Mouse (Mus musculus) granulocyte monocyte progenitor cell, adult 5-6 weeks (primary cell): ENCODE data around the gene B3gat2. TPM values are rescaled to one million over a fixed set of nuclear protein-coding genes. Genes with fewer than 3 reads are reported as not detected.

ENCODE experiments used
- ATAC-seq: replicated peaks from 2 replicates; pipeline ENCODE4 v1.8.0; 2016; ENCODE audit warnings: mild to moderate bottlenecking, moderate TSS enrichment, inconsistent platforms; ENCODE audit not compliant: poor library complexity, severe bottlenecking
- total RNA-seq, 2 experiments: library from RNA; stranded (forward) in 1 of 2; stranded (reverse) in 1 of 2; fragments of 200-712, 200-1000 nt in 1 of 2; fragments of >200 nt in 1 of 2; fragmentation: Nextera tagmentation in 1 of 2; gene quantifications; 2 replicates each; pipeline ENCODE4 v1.2.3; 2014 to 2017

The B3gat2 gene
- total RNA-seq (2014; fragmentation: Nextera tagmentation) (not detected in 2 replicates), total RNA-seq (2017) (not detected in 2 replicates)

DNA sequence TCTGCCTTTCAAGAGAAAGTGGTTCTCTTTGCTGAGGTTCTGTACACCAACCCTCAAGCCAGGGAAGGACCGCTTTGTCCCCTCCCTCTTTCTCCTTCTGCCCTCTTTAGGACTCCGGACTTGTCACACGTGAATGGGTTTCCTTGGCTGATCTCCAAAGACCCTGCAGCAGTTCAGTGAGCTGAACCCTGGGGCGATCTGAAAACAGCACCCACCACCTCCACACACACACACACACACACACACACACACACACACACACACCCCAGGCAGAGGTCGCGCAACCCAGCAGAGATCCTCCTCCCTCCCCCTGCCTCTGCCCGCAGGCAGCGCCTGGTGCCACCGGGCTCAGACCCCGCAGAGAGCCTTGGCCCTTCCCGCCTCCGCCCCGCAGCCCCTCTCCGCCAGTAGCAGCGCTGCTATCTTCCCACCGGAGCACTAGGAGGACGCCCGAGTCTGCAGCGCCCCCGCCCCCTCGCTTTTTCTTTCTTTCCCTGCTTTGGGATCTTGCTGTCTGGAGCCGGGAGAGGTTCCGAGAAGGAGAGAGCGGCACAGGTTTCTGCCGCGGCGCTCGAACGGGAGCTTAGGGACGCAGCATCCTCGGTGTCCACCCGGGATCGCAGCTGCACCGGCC, at the start of gene B3gat2:
Gene B3gat2, plus strand, starts transcription at position 252 of the 634 bp plus-strand sequence.
- ATAC-seq, result peak; percentile 23; the same call in 1 of the 2 replicates

DNA sequence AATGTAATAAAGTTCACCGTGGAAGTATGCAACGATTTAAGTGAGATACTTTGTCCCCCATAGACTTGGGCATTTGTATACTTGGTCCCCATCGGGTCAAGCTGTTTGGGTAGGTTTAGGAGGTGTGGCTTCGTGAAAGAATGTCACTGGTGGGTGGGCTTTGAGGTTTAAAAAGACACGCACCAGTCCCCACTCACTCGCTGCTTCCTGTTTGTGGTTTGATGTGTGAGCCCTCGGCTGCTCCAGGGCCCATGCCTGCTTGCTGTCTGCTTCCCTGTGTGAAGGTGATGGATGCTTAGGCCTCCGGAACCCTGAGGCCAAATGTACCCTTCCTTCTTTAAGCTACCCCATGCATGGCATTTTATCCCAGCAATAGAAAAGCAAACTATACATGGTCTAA, 41.2 kb upstream of the B3gat2 start:
- no peak for ATAC-seq

DNA sequence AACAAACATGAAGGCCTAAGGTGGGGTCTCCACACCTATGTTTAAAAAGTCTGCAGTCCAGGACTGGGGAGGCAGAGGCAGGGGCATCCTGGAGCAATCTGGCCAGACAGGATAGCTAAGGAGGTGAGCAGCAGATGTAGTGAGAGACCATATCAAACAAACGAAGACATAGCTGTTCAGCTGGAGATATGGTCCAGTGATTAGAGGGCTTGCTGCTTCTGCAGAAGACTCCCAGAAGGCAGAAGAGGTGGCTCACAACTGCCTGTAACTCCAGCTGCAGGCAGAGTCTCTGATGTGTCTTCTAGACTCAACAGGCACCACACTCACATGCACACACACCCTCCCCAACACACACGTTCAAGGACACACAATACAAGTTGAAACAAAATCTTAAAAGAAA, 40.5 kb upstream of the B3gat2 start:
- ATAC-seq, result no peak

DNA sequence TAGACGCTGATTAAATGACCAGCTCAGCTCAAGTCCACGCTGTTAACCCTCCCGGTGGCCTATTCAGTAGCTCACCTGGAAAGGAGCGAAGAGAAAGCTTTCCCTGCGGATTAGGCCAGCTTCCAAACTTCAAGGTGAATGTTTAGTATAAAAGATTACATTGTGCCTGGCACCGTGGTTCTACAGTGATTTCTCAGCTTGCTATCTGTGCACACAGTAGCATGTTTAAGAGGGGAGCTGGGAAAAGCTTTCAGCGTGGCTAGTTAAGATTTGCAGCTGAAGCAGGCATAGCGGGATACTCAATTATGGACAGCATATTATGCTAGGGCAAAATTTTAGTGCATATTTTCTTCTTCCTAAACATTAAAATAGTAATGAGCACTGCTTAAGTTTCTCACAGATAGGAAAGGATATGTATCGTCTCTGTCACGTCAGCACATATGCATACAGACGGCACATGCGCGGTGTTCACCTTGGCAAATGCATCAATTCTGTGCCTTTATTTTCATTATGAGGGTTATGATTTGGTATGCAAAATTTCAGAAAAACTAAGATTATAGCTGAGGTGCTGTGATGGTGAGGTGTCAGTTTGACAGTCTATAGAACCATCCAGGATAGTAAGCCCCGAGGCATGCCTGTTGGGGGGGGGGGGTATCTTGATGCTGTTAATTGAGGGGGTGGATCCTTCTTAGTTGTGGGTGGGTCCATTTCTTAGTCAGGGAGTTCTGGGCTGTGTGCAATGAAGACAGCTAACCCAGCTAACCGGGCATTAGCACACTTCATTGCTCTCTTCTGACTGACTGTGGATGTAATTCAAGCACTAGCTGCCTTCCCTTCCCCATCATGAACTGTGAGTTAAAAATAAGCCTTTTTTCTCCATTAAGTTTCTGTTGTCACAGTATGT, 38.8 kb upstream of the B3gat2 start:
- ATAC-seq, result no peak

DNA sequence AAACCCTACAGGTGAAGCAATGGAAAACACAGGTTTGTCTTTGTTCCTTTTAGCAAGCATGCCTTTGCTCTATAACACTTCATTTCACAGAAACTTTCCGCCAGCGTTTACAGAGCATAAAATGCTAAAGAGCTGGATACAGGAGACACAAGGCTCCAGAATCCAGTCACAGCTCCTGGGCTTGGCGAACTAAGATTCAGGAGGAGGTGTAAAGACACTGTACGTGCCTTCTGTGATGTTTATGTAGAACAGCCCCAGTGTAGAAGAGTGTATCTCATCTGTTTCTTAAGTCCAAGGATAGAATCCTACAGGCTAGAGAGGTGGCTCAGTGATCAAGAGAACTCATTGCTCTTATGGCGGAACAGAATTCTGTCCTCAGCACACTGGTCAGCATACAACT, 30.2 kb upstream of the B3gat2 start:
- ATAC-seq, result no peak

DNA sequence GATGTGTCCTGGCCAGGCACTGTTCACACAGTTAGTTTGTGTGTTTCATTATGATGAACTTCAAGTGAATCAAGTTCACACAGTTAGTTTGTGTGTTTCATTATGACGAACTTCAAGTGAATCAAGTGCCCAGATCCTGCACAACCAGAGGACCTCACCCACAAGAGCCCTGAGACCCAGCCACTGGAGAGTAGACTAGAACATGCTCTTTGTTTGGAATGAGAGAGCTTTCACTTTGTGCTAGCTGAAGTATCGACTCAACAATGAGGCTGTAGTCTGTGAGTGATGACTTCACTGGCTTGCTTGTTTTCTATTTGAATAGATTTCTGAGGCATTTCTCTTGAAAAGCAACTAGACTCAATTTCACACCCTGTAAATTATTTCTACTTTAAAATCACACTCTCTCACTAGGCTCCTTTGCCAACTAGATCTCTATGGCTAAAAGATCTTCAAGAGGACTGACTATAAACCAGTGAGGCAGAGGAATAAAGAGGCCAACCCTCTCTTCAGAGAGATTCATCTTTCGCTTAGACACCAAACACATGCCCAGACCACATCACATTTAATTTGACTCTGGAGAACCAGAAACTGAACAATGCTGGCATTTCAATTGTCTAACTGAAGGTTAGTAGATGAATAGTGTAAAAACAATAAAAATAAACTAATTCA, 10.6 kb upstream of the B3gat2 start:
- no peak for ATAC-seq

DNA sequence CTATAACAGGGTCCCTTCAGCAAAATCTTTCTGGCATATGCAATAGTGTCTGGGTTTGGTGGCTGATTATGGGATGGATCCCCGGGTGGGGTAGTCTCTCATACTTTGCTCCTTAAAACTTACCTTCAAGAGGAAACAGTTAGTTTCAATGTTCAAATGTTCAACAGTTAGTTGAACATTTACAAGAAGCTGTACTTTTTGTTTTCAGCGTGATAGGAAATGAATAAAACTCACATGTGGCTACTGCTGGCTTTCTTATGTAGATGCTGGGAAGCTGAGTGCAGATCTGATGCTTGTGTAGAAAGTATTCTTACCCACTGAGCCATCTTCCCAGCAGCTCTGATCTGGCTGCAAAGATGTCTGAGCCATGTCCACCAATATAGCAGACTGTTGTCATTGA, 8.5 kb upstream of the B3gat2 start:
- ATAC-seq, result no peak

DNA sequence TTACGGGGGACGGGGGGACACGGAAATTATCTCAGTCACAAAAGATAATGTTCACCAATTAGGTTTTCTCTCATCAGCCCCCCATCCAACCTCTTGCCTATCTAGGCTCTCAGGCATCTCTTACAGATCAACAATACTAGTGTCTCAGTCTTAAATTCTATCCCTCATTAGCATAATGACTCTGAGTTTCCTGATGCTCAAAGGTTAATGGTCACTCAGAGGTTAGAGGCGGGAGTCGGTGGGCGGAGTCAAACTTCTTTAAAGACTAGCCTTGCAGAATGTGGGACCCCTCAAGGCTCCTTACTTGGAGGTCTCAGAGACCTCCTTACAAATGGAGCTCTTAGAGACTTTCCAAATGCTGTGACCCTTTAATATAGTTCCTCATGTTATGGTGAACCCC, 8.0 kb upstream of the B3gat2 start:
- ATAC-seq, result no peak

DNA sequence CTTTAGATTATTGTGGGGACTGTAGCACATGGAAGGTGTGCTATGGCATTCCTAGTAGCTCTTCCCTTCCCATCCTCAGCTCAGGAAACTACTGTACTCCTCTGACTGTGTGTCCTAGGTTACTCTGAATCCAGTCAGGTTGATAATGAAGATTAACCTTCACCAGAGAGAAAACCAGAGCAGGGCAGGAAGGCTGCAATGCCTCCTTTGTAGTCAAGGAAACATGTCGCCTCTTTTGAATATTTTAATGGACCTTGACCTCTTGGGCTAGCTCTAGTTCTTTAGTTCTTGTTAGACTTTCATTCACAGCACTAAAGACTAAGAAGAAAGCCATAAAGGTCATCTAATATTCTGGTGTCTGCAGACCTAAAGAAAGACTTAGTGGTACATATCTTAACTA, 7.2 kb upstream of the B3gat2 start:
- ATAC-seq, result no peak

DNA sequence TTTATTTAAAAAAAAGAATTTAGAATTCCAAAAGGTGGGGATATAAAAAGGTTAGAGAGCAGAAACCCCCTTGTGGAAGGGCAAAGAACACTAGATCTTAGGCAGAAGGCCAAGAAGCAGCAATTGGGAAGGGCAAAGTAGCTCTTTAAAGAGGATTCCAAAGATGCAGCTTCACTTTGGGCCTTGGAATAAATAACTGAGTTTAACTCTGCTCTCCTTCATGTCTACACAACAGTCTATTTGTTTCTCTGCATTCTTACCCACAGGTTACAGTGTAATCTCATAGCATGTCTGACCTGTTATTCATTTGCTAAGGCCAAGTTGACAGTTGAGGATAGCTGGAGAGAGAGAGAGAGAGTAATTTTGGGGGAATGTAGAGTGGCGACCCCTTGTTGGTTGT, 6.6 kb upstream of the B3gat2 start:
- ATAC-seq, result no peak

DNA sequence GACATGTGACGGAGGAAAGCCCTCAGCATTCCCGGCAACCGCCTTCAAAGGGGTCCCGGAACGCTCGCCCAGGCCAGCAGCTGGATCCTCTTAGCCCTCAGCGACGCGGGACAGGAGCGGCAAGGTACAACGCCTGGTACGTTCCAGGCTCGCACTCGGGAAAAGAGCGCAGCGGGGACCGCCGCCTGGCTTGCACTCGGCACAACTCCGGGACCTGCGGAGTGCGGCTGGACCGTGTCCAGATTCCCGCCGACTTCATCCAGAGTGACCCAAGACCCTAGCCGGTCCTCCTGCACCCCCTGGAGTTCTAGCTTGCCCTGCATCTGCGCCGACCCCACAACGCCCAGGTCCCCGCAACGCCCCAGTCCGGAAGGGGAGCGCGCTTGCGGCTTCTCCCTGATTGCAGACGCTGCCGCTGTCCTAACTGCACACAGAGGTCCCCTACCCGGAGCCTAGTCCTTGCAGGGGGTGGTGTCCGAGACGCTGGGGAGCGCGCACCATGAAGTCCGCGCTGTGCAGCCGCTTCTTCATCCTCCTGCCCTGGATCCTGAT, 659 bp downstream of the B3gat2 start:
- peak; percentile 36 for ATAC-seq

DNA sequence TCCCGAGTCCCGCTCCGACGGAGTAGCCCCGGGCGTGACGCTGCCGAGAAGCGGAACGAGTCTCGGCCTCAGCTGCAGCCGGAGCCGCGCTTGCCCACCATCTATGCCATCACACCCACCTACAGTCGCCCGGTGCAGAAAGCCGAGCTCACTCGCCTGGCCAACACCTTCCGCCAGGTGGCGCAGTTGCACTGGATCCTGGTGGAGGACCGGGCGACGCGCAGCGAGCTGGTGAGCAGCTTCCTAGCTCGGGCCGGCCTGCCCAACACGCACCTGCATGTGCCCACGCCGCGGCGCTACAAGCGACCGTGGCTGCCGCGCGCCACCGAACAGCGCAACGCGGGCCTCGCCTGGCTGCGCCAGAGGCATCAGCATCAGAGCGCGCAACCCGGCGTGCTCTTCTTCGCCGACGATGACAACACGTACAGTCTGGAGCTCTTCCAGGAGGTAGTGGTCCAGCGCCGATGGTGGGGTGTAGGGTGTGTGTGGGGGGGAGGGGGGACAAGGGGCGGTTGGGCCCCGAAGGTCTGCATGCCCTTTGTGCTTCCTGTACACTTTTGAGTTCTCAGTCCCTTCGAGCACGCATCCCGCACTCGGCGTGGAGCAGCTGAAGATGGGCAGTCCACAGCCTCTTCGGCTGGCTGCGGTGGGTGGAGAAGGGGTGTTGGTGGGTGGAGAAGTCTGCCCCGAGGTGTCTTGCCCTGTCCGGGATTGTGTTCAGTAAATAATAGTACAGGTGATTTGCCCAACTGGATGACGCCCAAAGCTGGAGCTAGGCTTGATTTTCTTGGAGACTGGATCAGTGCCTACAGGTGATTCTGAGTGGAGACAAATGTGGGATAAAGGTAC, 1.5 kb downstream of the B3gat2 start:
- ATAC-seq, result peak; percentile 94

DNA sequence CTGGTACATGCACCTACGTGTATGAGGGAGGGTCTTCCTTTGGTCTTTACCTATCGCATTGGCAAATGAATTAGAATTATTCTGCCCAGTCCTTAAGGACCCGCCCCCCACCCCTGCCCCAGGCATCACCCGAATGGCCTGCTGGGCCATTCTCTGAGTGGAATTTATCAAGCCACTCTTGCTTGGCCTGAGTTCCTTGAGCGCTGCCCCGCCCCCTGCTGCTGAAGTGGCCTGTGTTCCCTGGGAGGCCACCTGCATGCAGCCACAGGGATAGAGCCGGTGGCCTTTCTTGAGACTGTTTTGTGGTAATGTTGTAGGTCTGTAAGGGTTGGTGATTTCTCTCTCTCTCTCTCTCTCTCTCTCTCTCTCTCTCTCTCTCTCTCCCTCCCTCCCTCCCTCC, 2.2 kb downstream of the B3gat2 start:
- ATAC-seq, result no peak

DNA sequence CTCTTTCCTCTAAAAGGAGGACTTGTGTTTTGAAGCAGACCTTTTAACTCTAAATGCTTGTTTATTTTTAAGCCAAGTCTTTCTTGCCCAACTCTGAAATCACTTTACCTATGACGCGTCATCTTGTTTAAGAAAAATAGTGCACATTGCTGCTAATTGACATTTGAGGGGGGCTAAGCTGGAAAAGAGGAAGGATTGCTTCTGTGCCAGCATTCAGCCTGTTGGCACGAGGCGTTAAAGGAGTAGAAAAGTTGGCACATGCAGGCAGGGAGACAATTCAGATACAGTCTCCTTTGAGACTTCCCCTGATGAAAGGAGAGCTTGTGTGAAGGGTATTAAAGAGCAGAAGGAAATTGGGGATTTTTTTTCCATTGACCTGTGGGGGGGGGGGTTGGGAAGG, 3.2 kb downstream of the B3gat2 start:
- no peak for ATAC-seq

DNA sequence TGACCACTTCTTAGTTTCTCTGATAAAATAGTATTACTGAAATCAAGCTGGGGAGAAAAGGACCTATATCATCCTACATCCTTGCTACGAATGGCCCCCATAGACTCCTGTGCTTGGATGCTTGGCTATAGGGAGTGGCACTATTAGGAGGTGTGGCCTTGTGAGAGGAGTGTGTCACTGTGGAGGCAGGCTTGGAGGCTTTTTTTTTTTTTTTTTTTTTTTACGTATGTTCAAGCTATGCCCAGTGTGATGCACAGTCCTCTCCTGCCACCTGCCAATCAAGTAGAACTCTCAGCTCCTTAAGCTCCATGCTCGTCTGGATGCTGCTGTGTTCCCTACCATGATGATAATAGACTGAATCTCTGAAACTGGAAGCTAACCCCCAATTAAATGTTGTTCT, 11.5 kb downstream of the B3gat2 start:
- no peak for ATAC-seq

DNA sequence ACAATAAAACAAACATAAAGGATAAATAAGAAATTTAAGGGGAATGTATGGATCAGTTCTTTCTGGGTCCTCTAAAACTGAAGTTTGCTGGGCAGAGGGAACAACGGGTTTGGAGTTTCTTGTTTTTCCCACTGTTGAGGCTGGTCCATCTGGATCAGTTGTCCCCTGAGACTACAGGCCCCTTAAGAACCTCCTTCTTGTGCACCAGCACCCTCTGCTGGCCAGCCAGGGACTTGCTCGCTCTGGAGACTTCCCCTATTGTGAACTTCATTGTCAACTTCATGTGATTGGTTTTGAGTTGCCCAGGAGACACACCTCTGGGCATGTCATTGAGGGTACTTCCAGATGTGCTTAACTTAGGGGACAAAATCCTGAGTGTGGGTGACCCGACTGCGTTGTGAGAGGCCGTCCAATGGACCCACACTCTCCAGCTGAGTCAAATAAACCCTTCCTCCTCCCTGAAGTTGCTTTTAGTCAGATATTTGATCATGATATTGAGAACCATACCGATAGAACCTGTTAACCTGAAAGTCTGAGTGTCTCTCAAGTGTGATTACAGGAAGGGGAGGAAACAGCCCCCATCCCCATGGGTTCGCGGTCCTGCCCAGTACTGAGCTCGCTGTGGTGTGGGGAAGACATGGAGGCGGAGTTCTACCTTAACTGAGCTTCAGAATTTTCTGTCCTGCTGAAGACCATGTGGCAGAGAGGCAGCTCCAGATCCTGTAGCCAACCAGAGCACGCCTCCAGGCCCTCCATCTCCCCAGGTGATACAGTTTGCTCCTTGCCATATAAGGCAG, 31.4 kb downstream of the B3gat2 start:
- peak; percentile 99 for ATAC-seq

DNA sequence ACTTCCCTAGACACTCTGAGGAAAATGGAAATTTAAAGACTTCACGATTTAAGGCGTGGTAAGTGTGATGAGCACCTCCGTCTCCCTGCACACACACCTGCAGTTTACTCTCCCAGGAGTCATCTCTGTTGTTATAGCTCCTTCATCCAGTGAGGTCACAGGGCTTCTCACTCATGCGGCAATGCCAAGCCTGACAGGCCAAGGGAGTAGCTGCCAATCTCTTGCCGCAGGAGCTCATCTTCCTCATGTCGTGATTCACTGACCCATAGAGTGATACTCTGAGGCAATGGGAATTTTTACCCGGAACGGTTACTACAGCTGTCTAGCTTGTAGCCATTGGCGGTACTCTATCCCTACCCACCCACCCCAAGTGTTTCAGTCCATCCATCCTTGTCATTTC, 36.8 kb downstream of the B3gat2 start:
- no peak for ATAC-seq

DNA sequence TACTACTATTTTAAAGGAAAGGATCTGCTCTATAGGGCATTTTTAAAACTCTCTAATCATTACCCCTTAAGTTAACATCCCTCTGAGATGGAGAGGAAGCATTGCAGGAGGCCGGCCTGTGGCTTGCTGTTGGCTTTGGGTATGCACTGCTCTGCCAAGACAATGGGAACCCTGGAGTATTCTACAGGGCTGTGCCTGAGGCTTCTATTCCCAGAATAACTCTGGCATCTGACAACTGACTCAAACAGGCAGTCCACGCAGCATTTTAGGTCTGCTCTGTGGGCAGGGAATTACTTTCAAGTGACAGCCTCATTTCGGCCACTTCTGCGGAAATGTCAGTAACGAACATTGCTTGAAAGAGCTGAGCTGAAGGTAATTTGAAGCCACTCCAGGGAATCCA, 60.1 kb downstream of the B3gat2 start:
- ATAC-seq, result no peak
